31 mouse cellular contexts compared by ENCODE assay signal in genomic region chr11:72671294-72671988, GRCm38 (mm10). TPM values are rescaled to one million over a fixed set of nuclear protein-coding genes. Genes with fewer than 3 reads are reported as not detected.
A peak's percentile ranks its signal among the peaks of the same experiment; 100 is the strongest.
DNase-seq lines count a peak whose midpoint lies in the region; ATAC-seq and TF ChIP-seq lines count a peak whose summit lies in the region.
"Had no signal": no experiment of that assay in that cellular context is flagged by ENCODE, and none has a peak within 500 bp of the region (broad histone marks: within the 10 kb centered on the region; RNA-seq: fewer than 3 reads in every experiment).

No protein-coding gene starts in this region.

- DNase-seq in liver (no peak), G1E (ENCODE audit: low spot score) (no peak)
- DNase-seq in liver, embryonic 14.5 days (ENCODE audit: low read depth in 3 of 3, low spot score in 3 of 3), result no peak
- DNase-seq in left cerebral cortex, postnatal 4 days, result no peak
- DNase-seq: adrenal gland, postnatal 10 days; cerebellum, adult 11 months; cerebellum, adult 9-11 months; gastrocnemius, adult 2 months; heart, postnatal 14 days; kidney, adult 11 months; kidney, postnatal 14 days; lung, adult 18-20 months; lung, postnatal 4 days; right cerebral cortex, adult 18-20 months; spleen, adult 18-20 months; thymus, adult 18-20 months; thymus, postnatal 4 days had no signal

- H3K4me1 ChIP-seq in liver, embryonic 12.5 days, result peaks cover 23% of the 10 kb centered on the region
- H3K4me1 ChIP-seq in G1E (ENCODE audit: insufficient read depth, low read depth, low read length), result peaks cover 18% of the 10 kb centered on the region
- peaks cover 6% of the 10 kb centered on the region in 2 experiments for H3K4me1 ChIP-seq in liver, embryonic 14.5 days (replicated peaks; ENCODE audit: control insufficient read depth in 2 of 2, insufficient read depth in 2 of 2, low read length in 1 of 2)
- peaks cover 6% of the 10 kb centered on the region; the same call in 1 of the 2 replicates for H3K4me1 ChIP-seq in heart, embryonic 12.5 days (replicated peaks)
- H3K4me1 ChIP-seq: forebrain, embryonic 10.5 days; forebrain, embryonic 15.5 days; hindbrain, embryonic 10.5 days; hindbrain, embryonic 15.5 days; limb, embryonic 12.5 days had no signal

- H3K9me3 ChIP-seq in liver, embryonic 12.5 days (replicated peaks), result no peaks in the 10 kb centered on the region
- H3K9me3 ChIP-seq in G1E (replicated peaks), result no peaks in the 10 kb centered on the region
- no peaks in the 10 kb centered on the region for H3K9me3 ChIP-seq in liver, embryonic 14.5 days (ENCODE audit: control insufficient read depth, low read length)
- H3K9me3 ChIP-seq in heart, embryonic 12.5 days (replicated peaks), result no peaks in the 10 kb centered on the region
- H3K9me3 ChIP-seq: embryonic facial prominence, embryonic 13.5 days; forebrain, embryonic 15.5 days; hindbrain, embryonic 15.5 days; limb, embryonic 12.5 days had no signal

- no peak overlapping the region for H3K9ac ChIP-seq in liver, embryonic 12.5 days
- no peak overlapping the region for H3K9ac ChIP-seq in liver, embryonic 14.5 days (replicated peaks)
- no peak overlapping the region for H3K9ac ChIP-seq in heart, embryonic 12.5 days
- H3K9ac ChIP-seq: embryonic facial prominence, embryonic 13.5 days; forebrain, embryonic 15.5 days; hindbrain, embryonic 15.5 days; limb, embryonic 12.5 days had no signal

- no peak overlapping the region for H3K4me2 ChIP-seq in liver, embryonic 12.5 days
- H3K4me2 ChIP-seq in liver, embryonic 14.5 days (ENCODE audit: low read depth), result no peak overlapping the region
- H3K4me2 ChIP-seq in heart, embryonic 12.5 days, result no peak overlapping the region
- H3K4me2 ChIP-seq: embryonic facial prominence, embryonic 13.5 days; forebrain, embryonic 15.5 days; hindbrain, embryonic 15.5 days; limb, embryonic 12.5 days; midbrain, embryonic 11.5 days had no signal

- no peak overlapping the region for H3K4me3 ChIP-seq in liver, embryonic 12.5 days
- H3K4me3 ChIP-seq in G1E (ENCODE audit: low read depth, low read length), result no peak overlapping the region
- no peak overlapping the region for H3K4me3 ChIP-seq in liver, embryonic 14.5 days (ENCODE audit: insufficient read depth in 1 of 2, low read depth in 2 of 2, low read length in 2 of 2)
- no peak overlapping the region for H3K4me3 ChIP-seq in heart, embryonic 12.5 days
- H3K4me3 ChIP-seq: embryonic facial prominence, embryonic 13.5 days; forebrain, embryonic 10.5 days; forebrain, embryonic 15.5 days; gastrocnemius, adult 2 months; hindbrain, embryonic 10.5 days; hindbrain, embryonic 15.5 days; limb, embryonic 12.5 days had no signal

- no peaks in the 10 kb centered on the region for H3K27me3 ChIP-seq in liver, embryonic 12.5 days (replicated peaks)
- no peaks in the 10 kb centered on the region for H3K27me3 ChIP-seq in G1E (ENCODE audit: insufficient read depth, low read length)
- H3K27me3 ChIP-seq in liver, embryonic 14.5 days (ENCODE audit: control insufficient read depth, insufficient read depth, low read length), result no peaks in the 10 kb centered on the region
- H3K27me3 ChIP-seq in heart, embryonic 12.5 days (replicated peaks), result no peaks in the 10 kb centered on the region
- H3K27me3 ChIP-seq: embryonic facial prominence, embryonic 13.5 days; forebrain, embryonic 15.5 days; hindbrain, embryonic 15.5 days; limb, embryonic 12.5 days; Patski had no signal

- intact Hi-C loops in left cerebral cortex, postnatal 4 days (cut with DNase I), result no loop called here

- H3K27ac ChIP-seq in liver, embryonic 12.5 days, result peak overlapping the region; percentile 53; the same call in 1 of the 2 replicates
- no peak overlapping the region for H3K27ac ChIP-seq in liver, embryonic 14.5 days
- H3K27ac ChIP-seq in heart, embryonic 12.5 days (ENCODE audit: poor library complexity, severe bottlenecking), result no peak overlapping the region
- H3K27ac ChIP-seq: embryonic facial prominence, embryonic 13.5 days; forebrain, embryonic 10.5 days; forebrain, embryonic 15.5 days; gastrocnemius, adult 2 months; hindbrain, embryonic 10.5 days; hindbrain, embryonic 15.5 days; limb, embryonic 12.5 days had no signal

- peaks cover 4% of the 10 kb centered on the region; the same call in 1 of the 2 replicates for H3K36me3 ChIP-seq in liver, embryonic 12.5 days
- peaks cover 39% of the 10 kb centered on the region for H3K36me3 ChIP-seq in G1E (replicated peaks)
- no peaks in the 10 kb centered on the region for H3K36me3 ChIP-seq in liver, embryonic 14.5 days (replicated peaks; ENCODE audit: control insufficient read depth, insufficient read depth, low read depth)
- peaks cover 6% of the 10 kb centered on the region for H3K36me3 ChIP-seq in heart, embryonic 12.5 days
- H3K36me3 ChIP-seq: hindbrain, embryonic 15.5 days had no signal

- ATAC-seq in liver, embryonic 12.5 days, result peak; percentile 51
- peak; percentile 60; the same call in 1 of the 2 replicates for ATAC-seq in G1E (ENCODE audit: extremely low read depth, insufficient number of reproducible peaks, low FRiP score, poor library complexity, severe bottlenecking)
- ATAC-seq in liver, embryonic 14.5 days (ENCODE audit: insufficient read depth), result peak; percentile 48; the same call in 1 of the 2 replicates
- ATAC-seq in heart, embryonic 12.5 days (ENCODE audit: insufficient number of reproducible peaks, low FRiP score), result no peak
- ATAC-seq in CD4-positive, CD25-positive, alpha-beta regulatory T cell, adult 4 months, result no peak
- ATAC-seq: forebrain, embryonic 15.5 days; inflammation-experienced regulatory T-cells, adult 6 months; lung, postnatal 0 days; midbrain, embryonic 16.5 days; Patski had no signal

- 0 out of 2 replicates have a peak, but pooled peaks have one; percentile 9 for TF ChIP-seq EP300 in liver, embryonic 14.5 days (IDR thresholded peaks at IDR 0.05; ENCODE audit: low read depth)

- 31% methylated on average over 6 of the region's 6 CpGs for WGBS in liver, embryonic 12.5 days (ENCODE audit: insufficient replicate concordance)
- WGBS in liver, embryonic 14.5 days (ENCODE audit: insufficient replicate concordance), result 31% methylated on average over 6 of the region's 6 CpGs
- 66% methylated on average over 6 of the region's 6 CpGs for WGBS in heart, embryonic 12.5 days

- TF ChIP-seq CTCF in G1E (IDR thresholded peaks at IDR 0.05; ENCODE audit: low read depth, low read length), result no peak
- no peak for TF ChIP-seq CTCF in liver, embryonic 14.5 days (IDR thresholded peaks at IDR 0.05; ENCODE audit: low read depth)

RNA-seq across cellular contexts. Expression of gene Ankfy1, which starts 18.4 kb away (rescaled TPM):
- polyA plus RNA-seq in liver, embryonic 12.5 days (2016; fragmentation: Nextera tagmentation; extraction: Ambion mirVana), result 18.3 and 18.6 TPM in 2 replicates
- 77.4 and 80.8 TPM in 2 replicates for total RNA-seq in G1E (2014; fragmentation: Nextera tagmentation)
- 59.1 and 63.6 TPM in 2 replicates for total RNA-seq in G1E (2017)
- 15.4 and 26.5 TPM in 2 replicates for polyA plus RNA-seq in G1E (2012)
- polyA plus RNA-seq in liver, embryonic 14.5 days (2012; rRNA removed), result 9.4 and 10.5 TPM in 2 replicates
- 11.9 and 14.6 TPM in 2 replicates for polyA plus RNA-seq in liver, embryonic 14.5 days (2014; fragmentation: Nextera tagmentation; extraction: Ambion mirVana)
- polyA plus RNA-seq in heart, embryonic 12.5 days (2016; fragmentation: Nextera tagmentation; extraction: Ambion mirVana), result 25.8 and 27.8 TPM in 2 replicates
- polyA plus RNA-seq in CD4-positive, CD25-positive, alpha-beta regulatory T cell, adult 4 months (2017; shearing (Covaris generic)), result 10 to 100 TPM; 30.3 to 44.4 TPM
- total RNA-seq in left cerebral cortex, postnatal 4 days (2021), result 10 to 100 TPM; 64.5 to 65.0 TPM

Comparison
In these comparisons a context has a peak if more than half of its experiments do, and no peak if none do; other contexts are left out.
1. ATAC-seq: peak in liver, embryonic 12.5 days (single experiment), G1E (single experiment) and liver, embryonic 14.5 days (single experiment); none in heart, embryonic 12.5 days (single experiment) and CD4-positive, CD25-positive, alpha-beta regulatory T cell, adult 4 months (single experiment).